ENCODE assay signal across 21 mouse cellular contexts in the genomic region with DNA sequence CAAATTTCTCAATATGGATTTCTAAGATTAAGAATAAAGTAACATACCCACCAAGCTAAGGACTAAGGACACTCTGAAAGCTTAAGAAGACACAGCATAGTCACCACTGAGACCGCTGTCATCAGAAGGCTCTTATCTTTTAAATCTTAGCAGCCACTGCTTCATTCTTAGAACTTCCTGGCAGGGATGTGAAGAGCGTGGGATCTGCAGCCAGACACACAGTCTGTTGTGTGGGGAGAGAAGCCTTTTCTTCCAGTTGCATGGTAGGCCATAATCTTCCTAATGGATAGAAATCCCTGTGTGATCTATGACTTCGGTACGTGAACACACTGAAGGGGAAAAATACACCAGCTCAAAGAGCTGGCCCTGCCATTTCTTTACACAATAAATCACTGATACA.
DNase-seq lines count a peak whose midpoint lies in the region; ATAC-seq lines count a peak whose summit lies in the region.
"Had no signal": no experiment of that assay in that cellular context is flagged by ENCODE, and none has a peak within 500 bp of the region (broad histone marks: within the 10 kb centered on the region; RNA-seq: fewer than 3 reads in every experiment).

No protein-coding gene starts in this region.

- ATAC-seq in frontal cortex, adult (ENCODE audit: low TSS enrichment) = peak; percentile 99
- ATAC-seq: activated CD4-positive, CD25-positive, alpha-beta regulatory T cell, adult 4 months; forebrain, embryonic 15.5 days; hindbrain, embryonic 16.5 days; liver, embryonic 12.5 days; liver, postnatal 0 days had no signal

- no peak for DNase-seq in frontal cortex, postnatal 25 days (ENCODE audit: low spot score in 2 of 2)
- peak; percentile 58 for DNase-seq in layer of hippocampus, adult 9-11 months
- DNase-seq in layer of hippocampus, postnatal 25 days (ENCODE audit: extremely low spot score in 1 of 2, low spot score in 1 of 2) = no peak
- DNase-seq in left cerebral cortex, adult 18-20 months (ENCODE audit: low spot score in 2 of 2) = peak; percentile 51 to 77
- DNase-seq in right cerebral cortex, postnatal 10 days (ENCODE audit: low spot score in 2 of 2) = peak; percentile 29 to 53
- no peak for DNase-seq in heart, adult 9 months (ENCODE audit: low spot score in 2 of 2)
- DNase-seq in testis, postnatal 14 days (ENCODE audit: low spot score) = no peak
- DNase-seq: adrenal gland, adult 2 months; cerebellum, adult 11 months; cerebellum, adult 9-10 months; embryo, embryonic 11 days; kidney, adult 18-20 months; kidney, postnatal 36 days; liver, postnatal 0 days; lung, postnatal 36 days; thymus, postnatal 4 days had no signal

Comparison
In these comparisons a context has a peak if more than half of its experiments do, and no peak if none do; other contexts are left out.
1. DNase-seq: peak in layer of hippocampus, adult 9-11 months (single experiment), left cerebral cortex, adult 18-20 months (2 of 2) and right cerebral cortex, postnatal 10 days (2 of 2); none in frontal cortex, postnatal 25 days (0 of 2), layer of hippocampus, postnatal 25 days (0 of 2), heart, adult 9 months (0 of 2) and testis, postnatal 14 days (single experiment).